Mouse (Mus musculus): ENCODE results near the gene Trpt1.

DNA sequence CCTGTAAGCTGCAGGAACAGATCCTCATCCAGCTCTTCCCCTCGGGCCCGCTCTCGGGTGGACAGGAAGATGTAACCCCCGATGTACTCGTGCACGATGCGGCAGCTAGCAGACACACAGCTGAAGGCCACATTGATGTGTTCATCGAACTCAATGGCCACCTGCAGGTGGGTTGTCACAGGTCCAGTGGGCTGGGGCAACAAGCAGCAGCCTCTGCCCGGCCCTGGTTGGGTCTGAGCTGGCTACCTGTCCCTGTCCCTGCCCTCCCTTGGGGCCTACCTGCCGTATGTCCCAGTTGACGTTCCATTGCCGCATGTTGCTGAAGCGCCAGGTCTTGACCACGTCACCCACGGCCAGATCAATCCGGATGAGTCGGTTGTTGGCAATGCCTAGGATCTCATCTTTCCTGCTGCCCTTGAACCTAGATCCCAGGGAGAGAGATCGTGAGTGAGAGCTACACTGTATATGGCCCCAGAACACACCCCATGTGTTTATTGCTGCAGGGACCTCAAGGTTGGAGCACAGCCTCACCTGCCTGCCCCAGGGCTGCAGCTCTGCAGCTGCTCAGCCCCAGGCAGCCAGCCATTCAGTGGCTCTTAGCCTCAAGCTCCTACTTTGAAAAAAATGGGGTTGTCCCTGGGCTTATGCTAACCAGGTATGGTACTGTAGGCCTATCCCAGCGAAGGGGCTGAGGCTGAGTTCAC lies 3.6 kb downstream of the Trpt1 start:
- TF ChIP-seq CTCF (IDR thresholded peaks at IDR 0.05; ENCODE audit: low read depth) (no peak), EP300 (IDR thresholded peaks at IDR 0.05; ENCODE audit: low read depth) (no peak)

Data from liver, postnatal 0 days (tissue).